Mouse (Mus musculus) hindbrain, embryonic 12.5 days (tissue): ENCODE results near the gene Map3k3. TPM values are rescaled to one million over a fixed set of nuclear protein-coding genes. Genes with fewer than 3 reads are reported as not detected.
"Not testable (repeated sequence)": the region's sequence is repeated elsewhere in the genome, so short reads cannot be mapped to it uniquely, and the experiment has no call there.

Experiments used
- ATAC-seq: fragments of 200-750 bp; cut with Nextera tagmentation; 2 replicates; pipeline ENCODE4 v1.8.0; 2017; ENCODE audit warnings: moderate TSS enrichment; ENCODE audit not compliant: low FRiP score
- H3K27ac ChIP-seq: fragments of 300-500 bp; sonication (generic); 2 replicates; pipeline ENCODE4 v1.5.1; 2016; ENCODE audit warnings: mild to moderate bottlenecking
- H3K27me3 ChIP-seq: fragments of 300-500 bp; sonication (generic); 2 replicates; pipeline ENCODE4 v1.6.1; 2016; ENCODE audit warnings: mild to moderate bottlenecking
- H3K36me3 ChIP-seq: fragments of 300-500 bp; sonication (generic); 2 replicates; pipeline ENCODE4 v1.6.1; 2016; ENCODE audit warnings: mild to moderate bottlenecking
- H3K4me1 ChIP-seq: fragments of 300-500 bp; sonication (generic); 2 replicates; pipeline ENCODE4 v1.6.1; 2016
- H3K4me2 ChIP-seq: fragments of 300-500 bp; sonication (generic); replicated peaks from 2 replicates; pipeline ENCODE4 v1.6.1; 2016; ENCODE audit warnings: mild to moderate bottlenecking
- H3K4me3 ChIP-seq: fragments of 300-500 bp; sonication (generic); 2 replicates; pipeline ENCODE4 v1.5.1; 2016; ENCODE audit warnings: mild to moderate bottlenecking
- H3K9ac ChIP-seq: fragments of 300-500 bp; sonication (generic); 2 replicates; pipeline ENCODE4 v1.6.1; 2016; ENCODE audit warnings: mild to moderate bottlenecking, moderate library complexity
- H3K9me3 ChIP-seq: fragments of 300-500 bp; sonication (generic); replicated peaks from 2 replicates; pipeline ENCODE4 v1.6.1; 2016; ENCODE audit warnings: mild to moderate bottlenecking
- WGBS: fragments of 180-500 bp; shearing (Covaris S2); methylation state at CpG from one replicate; pipeline ENCODE4 v1.1.7; 2016; 5-methylcytosine and 5-hydroxymethylcytosine counted together
- polyA plus RNA-seq: library from polyadenylated mRNA; unstranded; fragments of >200 nt; fragmentation: Nextera tagmentation; extraction: Ambion mirVana; gene quantifications from 2 replicates; pipeline ENCODE4 v1.2.1, GENCODE M21; 2016

Gene Map3k3
- polyA plus RNA-seq, 1 experiment from 2014 or later: 27.0 TPM

DNA sequence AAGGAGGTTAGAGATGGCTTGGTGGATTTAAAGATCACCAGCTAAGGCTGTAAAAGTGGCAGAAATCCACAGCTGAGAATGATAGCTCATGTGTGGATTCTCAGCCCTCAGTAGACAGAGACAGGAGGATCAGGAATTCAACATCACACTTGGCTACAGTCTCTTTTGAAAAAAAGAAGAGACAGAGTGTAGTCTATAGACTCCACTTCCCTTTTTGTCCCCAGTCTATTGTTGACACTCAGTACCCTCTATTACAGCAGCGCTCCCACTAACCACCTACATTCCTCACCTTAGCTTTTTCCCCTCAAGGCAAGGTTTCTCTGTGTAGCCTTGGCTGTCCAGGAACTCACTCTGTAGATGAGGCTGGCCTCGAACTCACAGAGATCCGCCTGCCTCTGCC lies 107.3 kb downstream of the Map3k3 start:
- no peaks in the 10 kb centered on the region for H3K9me3 ChIP-seq
- no peak overlapping the region for H3K4me3 ChIP-seq
- no peaks in the 10 kb centered on the region for H3K27me3 ChIP-seq
- ATAC-seq: no peak
- no peak overlapping the region for H3K27ac ChIP-seq
- H3K9ac ChIP-seq: no peak overlapping the region
- H3K4me2 ChIP-seq: no peak overlapping the region
- H3K4me1 ChIP-seq: peaks cover 8% of the 10 kb centered on the region; the same call in 1 of the 2 replicates
- H3K36me3 ChIP-seq: peaks cover 6% of the 10 kb centered on the region
- 94% methylated on average over 3 of the region's 3 CpGs for WGBS

DNA sequence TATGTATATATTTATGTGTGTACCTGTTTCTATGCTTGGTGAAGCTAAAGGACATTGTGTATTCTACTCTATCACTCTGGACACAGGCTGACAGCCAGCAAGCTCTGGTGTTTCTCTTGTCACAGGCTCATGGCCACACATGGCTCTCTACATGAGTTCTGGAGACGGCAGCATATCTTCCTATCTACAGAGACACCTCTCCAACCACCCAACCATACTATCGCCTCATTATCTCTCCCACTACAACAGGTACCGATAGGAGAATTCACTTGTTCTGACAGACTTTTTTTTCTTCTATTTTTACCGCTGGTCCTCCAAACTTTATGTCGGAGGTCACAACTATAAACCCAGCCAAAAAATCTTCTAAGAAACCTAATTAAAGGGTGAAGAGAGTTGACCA lies 107.8 kb downstream of the Map3k3 start:
- Histone ChIP-seq H3K4me2 (peak overlapping the region; percentile 58), H3K27me3 (no peaks in the 10 kb centered on the region), H3K36me3 (peaks cover 10% of the 10 kb centered on the region), H3K4me3 (peak overlapping the region; percentile 55; the same call in 1 of the 2 replicates), H3K9ac (no peak overlapping the region; the same call in 1 of the 2 replicates), H3K27ac (no peak overlapping the region), H3K9me3 (no peaks in the 10 kb centered on the region), H3K4me1 (peaks cover 8% of the 10 kb centered on the region; the same call in 1 of the 2 replicates)
- WGBS: 93% methylated on average over 5 of the region's 5 CpGs
- no peak for ATAC-seq

DNA sequence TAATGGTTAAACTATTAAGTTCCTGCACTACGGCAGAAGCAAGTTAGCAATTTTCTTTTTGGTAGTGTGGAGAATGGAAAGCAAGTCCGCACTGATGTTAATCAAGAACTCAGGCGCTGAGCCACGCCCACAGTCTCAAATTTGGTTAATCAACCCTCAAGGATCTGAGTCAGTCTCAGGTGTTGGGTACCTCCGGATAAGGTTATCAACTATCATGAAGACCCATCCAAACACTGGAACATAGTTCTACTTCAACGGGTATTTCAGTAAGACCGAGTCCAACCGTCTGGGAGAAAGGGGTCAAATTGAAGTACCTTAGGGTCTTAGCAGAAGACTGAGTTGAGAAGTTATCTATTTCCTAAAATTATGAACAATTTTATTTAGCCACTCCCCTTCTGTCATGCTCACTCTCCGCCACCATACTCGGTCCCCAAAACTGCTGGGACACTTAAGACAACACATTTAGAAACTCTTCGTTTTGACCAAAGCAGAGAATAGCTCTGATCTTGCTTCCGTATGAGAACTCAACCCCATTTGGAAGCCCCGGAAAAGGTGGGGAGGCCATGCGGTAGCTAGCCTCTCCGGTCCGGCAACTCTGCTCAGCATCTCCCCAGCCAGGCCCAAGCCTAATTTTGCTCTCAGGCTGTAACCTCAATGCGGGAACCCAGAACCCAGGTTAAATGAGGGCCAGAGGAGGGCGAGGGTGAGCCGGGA lies 108.4 kb downstream of the Map3k3 start:
- Histone ChIP-seq H3K4me2 (peak overlapping the region; percentile 58), H3K27me3 (no peaks in the 10 kb centered on the region), H3K4me3 (peak overlapping the region; percentile 55), H3K9ac (peak overlapping the region; percentile 78), H3K4me1 (peaks cover 8% of the 10 kb centered on the region; the same call in 1 of the 2 replicates), H3K27ac (peak overlapping the region; percentile 75), H3K9me3 (no peaks in the 10 kb centered on the region), H3K36me3 (peaks cover 16% of the 10 kb centered on the region)
- peak; percentile 2; the same call in 1 of the 2 replicates for ATAC-seq
- 15% methylated on average over 19 of the region's 19 CpGs for WGBS

DNA sequence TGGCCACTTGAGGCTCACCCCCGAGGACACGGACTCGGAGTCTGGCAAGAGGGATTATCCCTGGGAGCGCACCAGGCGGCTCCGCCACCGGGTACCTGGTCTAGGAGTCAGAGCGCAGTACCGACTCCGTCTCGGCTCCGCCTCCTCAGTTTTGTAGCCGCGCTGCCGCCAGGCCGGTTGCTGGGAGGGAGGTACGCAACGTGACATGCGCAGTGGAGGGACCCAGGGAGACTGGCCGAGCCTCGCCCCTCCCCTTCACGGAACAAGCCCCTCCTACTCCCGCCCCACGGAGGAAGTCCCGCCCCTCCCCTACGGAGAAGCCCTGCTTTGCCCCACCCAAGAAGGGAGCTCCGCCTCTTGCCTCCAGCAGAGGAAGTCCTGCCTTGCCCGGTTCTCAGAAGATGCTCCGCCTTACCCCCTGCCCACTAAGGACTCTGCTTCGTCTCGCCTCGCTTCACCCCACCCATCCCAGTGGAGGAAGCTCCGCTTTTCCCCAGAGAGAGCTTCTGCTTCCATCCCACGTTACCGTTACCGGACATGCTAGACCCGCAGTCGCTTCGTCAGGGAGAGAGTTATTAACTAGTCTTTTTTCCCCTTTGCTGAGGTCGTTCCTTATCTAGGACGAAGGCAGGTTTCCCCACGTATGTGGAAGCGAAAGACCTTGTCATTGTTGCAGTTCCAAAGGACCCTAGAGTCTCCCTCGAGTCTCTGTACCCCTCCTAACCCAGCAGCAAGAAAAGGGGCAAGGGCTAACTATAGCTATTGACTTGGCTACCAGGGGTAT lies 109.2 kb downstream of the Map3k3 start:
- peak; percentile 97 for ATAC-seq

DNA sequence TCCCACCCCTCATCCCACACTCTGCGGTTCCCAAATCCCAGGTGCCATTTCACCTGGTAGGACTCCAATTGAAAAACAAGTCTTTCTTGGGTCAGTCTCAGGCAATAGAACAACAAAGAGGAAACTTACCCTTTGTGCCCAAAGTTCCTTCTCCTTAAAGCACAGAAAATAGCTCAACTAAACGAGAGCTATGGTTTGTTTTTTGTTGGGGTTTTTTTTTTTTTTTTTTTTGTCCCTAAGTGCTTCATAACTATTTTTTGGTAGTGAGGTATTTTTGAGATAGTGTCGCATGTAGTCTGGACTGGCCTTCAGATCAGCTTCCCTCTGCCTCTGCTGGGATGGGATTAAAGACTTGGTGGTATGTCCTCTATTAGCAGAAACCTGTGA lies 109.7 kb downstream of the Map3k3 start:
- Histone ChIP-seq H3K27me3 (no peaks in the 10 kb centered on the region), H3K4me1 (peaks cover 8% of the 10 kb centered on the region; the same call in 1 of the 2 replicates), H3K4me2 (peak overlapping the region; percentile 58), H3K36me3 (peaks cover 21% of the 10 kb centered on the region), H3K9me3 (no peaks in the 10 kb centered on the region), H3K4me3 (peak overlapping the region; percentile 55), H3K9ac (peak overlapping the region; percentile 78), H3K27ac (peak overlapping the region; percentile 89)
- WGBS: 36% methylated on average over 3 of the region's 3 CpGs
- ATAC-seq: no peak

More for the DNA sequence above, 109.2 kb downstream of the Map3k3 start:
- Histone ChIP-seq H3K9me3 (no peaks in the 10 kb centered on the region), H3K36me3 (peaks cover 21% of the 10 kb centered on the region), H3K4me1 (peaks cover 8% of the 10 kb centered on the region; the same call in 1 of the 2 replicates), H3K27me3 (no peaks in the 10 kb centered on the region), H3K4me2 (peak overlapping the region; percentile 58), H3K4me3 (peak overlapping the region; percentile 55), H3K9ac (peak overlapping the region; percentile 78), H3K27ac (peak overlapping the region; percentile 89)
- 2% methylated on average over 41 of the region's 44 CpGs for WGBS

DNA sequence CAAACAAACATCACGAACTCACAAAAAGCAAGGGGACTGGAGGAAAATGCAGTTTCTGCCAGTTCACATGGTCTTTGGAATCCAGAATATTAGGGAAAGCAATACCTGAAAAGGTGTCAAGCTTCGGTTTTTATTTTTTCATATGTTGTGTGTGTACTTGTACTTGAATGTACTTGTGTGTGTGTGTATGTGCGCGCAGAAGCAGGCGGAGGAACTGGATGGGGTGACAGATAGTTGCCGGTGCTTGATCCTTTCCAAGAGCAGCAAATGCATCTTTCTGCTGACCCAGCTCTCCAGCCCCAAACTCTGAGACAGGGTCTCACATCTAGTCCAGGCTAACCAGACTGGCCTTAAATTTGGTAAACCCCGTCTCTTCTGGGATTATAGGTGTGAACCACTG lies 110.5 kb downstream of the Map3k3 start:
- no peak overlapping the region for H3K4me2 ChIP-seq
- peaks cover 21% of the 10 kb centered on the region for H3K36me3 ChIP-seq
- H3K27ac ChIP-seq: no peak overlapping the region
- no peak overlapping the region for H3K4me3 ChIP-seq
- H3K9me3 ChIP-seq: no peaks in the 10 kb centered on the region
- H3K9ac ChIP-seq: no peak overlapping the region
- peaks cover 8% of the 10 kb centered on the region; the same call in 1 of the 2 replicates for H3K4me1 ChIP-seq
- no peaks in the 10 kb centered on the region for H3K27me3 ChIP-seq
- no peak for ATAC-seq
- 91% methylated on average over 7 of the region's 7 CpGs for WGBS

DNA sequence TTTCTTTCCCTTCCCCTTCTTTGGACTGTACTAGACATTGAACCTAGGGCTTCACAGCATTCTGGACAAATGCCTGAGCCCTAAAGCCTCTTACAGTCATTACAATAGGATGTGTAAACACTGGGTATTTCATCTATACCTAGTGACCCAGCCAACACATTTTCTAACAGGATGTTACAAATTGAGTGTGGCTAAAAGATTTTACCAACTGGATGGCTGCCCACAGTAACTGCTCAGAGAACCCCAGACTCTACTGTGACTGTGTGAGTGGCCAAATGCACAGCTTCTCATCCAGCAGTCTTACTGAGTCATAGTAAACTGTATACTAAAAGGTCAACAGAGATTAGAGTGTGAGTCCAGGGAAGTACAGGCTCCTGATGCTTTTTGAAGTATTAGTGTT lies 110.9 kb downstream of the Map3k3 start:
- Histone ChIP-seq H3K36me3 (peaks cover 23% of the 10 kb centered on the region), H3K4me1 (peaks cover 8% of the 10 kb centered on the region; the same call in 1 of the 2 replicates), H3K4me3 (no peak overlapping the region), H3K4me2 (no peak overlapping the region), H3K27ac (no peak overlapping the region), H3K9ac (no peak overlapping the region), H3K9me3 (no peaks in the 10 kb centered on the region), H3K27me3 (no peaks in the 10 kb centered on the region)
- no peak for ATAC-seq

DNA sequence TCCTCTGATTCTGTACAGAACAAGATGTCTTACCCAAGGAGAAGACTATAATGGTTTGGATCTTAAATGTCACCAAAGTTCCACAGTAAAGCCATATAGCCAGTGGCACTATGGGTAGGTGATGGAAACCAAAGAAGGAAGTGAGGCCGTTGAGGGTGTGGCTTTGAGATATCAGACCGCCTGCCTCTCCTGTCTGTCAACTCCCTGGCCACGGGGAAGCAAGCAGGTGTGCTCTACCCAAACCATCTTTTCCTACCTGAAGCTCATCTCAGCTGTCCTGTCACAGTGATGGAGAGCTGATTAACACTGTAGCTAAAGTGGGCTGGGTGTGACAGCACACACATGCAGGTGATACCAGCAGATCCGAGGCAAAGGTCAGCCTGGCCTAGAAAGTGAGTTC lies 113.9 kb downstream of the Map3k3 start:
- H3K9me3 ChIP-seq: no peaks in the 10 kb centered on the region
- no peak overlapping the region for H3K4me2 ChIP-seq
- 87% methylated on average over 4 of the region's 4 CpGs for WGBS
- H3K4me1 ChIP-seq: no peaks in the 10 kb centered on the region
- ATAC-seq: no peak
- no peaks in the 10 kb centered on the region for H3K27me3 ChIP-seq
- H3K9ac ChIP-seq: no peak overlapping the region
- H3K4me3 ChIP-seq: no peak overlapping the region
- no peak overlapping the region for H3K27ac ChIP-seq
- peaks cover 47% of the 10 kb centered on the region for H3K36me3 ChIP-seq

DNA sequence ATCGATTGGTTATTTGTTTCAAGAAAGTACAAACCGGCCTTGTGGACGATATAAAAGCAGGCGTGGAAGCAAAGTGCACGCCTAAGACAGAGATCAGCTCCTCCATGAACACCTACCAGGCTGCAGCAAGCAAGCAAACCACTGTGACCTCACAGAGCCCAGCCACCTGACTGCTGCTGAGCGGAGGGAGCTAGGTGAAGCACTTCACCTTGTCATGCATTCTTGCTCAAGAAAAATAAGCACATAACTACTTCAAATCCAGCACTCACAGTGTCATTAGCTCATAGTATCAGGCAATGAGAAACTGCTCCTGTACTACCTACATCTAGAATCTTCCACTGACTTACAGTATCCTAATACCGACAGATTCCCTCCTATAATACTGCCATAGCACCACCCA lies 115.6 kb downstream of the Map3k3 start:
- H3K27ac ChIP-seq, H3K4me3 ChIP-seq, ATAC-seq, H3K4me2 ChIP-seq, H3K9me3 ChIP-seq, H3K27me3 ChIP-seq, H3K9ac ChIP-seq, H3K4me1 ChIP-seq: not testable (repeated sequence)
- H3K36me3 ChIP-seq: peaks cover 61% of the 10 kb centered on the region
- WGBS: 97% methylated on average over 7 of the region's 7 CpGs

DNA sequence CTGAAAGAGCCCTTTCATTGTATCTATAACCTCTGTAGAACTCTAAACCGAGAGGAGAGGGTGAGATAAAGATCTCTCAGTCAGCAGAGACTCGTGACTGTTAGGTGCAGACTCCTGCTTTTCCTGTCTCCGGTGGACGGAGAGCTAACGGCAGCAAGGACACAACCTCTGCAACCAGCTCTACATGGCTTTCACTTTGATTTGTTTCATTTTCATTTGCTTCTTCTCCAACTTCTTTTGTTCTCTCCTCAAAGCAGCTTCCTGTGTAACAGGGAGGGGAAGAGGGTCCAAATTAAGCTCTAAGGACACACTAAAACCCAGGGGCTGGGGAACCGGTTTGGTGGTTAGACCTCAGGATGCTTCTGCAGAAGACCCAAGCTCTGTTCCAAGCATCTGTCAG lies 116.3 kb downstream of the Map3k3 start:
- Histone ChIP-seq H3K36me3 (peaks cover 66% of the 10 kb centered on the region), H3K4me2 (no peak overlapping the region), H3K27ac (no peak overlapping the region), H3K27me3 (no peaks in the 10 kb centered on the region), H3K4me1 (no peaks in the 10 kb centered on the region), H3K4me3 (no peak overlapping the region), H3K9me3 (no peaks in the 10 kb centered on the region), H3K9ac (no peak overlapping the region)
- no peak for ATAC-seq
- WGBS: 86% methylated on average over 6 of the region's 6 CpGs

DNA sequence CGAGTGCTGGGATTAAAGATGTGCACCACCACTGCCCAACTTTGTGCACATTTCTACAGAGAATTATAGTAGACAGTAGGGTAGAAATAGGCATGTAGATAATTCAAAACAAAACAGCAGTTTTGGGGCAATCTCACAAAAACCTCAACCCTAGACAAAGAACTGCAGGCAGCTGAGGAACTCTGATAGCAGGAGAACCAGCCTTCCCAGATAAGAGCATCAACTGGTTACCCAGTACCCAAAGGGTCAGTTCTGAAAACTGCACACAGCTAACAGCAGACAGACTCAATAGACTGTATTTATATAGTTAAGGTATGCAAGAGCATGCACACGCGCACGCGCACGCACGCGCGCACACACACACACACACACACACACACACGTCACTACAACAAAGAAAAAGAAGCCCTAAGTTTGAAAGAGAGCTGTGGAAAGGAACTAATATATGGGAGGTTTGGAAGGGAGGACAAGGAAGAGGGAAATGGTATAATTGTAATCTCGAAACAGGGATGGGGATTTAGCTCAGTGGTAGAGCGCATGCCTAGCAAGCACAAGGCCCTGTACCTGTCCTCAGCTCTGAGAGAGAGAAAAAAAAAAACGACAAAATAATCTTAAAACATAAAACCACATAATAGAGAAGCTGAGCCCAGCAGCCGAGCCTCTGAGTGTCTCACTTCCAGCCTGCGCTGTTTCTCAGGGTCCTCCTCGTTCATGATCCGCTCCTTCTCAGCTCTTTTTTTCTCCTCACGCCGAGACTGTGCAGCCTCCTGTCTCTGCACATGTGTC lies 117.1 kb downstream of the Map3k3 start:
- peaks cover 63% of the 10 kb centered on the region for H3K36me3 ChIP-seq
- no peaks in the 10 kb centered on the region for H3K27me3 ChIP-seq
- H3K9me3 ChIP-seq: no peaks in the 10 kb centered on the region
- no peak overlapping the region for H3K4me2 ChIP-seq
- H3K4me3 ChIP-seq: no peak overlapping the region
- no peaks in the 10 kb centered on the region for H3K4me1 ChIP-seq
- no peak overlapping the region for H3K9ac ChIP-seq
- 93% methylated on average over 19 of the region's 19 CpGs for whole genome bisulfite sequencing
- H3K27ac ChIP-seq: no peak overlapping the region
- ATAC-seq: no peak

DNA sequence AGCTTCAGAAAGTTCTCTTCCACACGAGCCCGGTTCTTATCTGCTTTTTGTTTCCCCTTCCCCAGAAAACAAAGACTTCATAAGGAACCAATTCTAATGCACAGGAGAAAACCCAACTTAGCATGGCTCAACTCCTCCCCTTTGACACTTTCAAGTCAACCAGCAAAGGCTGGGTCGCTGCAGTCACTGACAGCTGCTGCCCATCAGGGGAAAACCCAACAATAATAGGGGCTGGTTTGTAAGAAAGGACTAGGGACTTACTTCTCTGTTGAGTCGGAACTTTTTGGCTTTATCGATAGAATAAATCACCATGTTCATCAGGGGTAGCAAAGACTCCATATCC lies 117.7 kb downstream of the Map3k3 start, which contains the start of gene Strada:
Strada (minus strand) TSS at position 46 of the 343 bp plus-strand sequence.
- Histone ChIP-seq H3K27me3 (no peaks in the 10 kb centered on the region), H3K9ac (no peak within 1 kb of the TSS), H3K4me1 (no peaks in the 10 kb centered on the region), H3K4me3 (no peak within 1 kb of the TSS), H3K4me2 (no peak within 1 kb of the TSS), H3K36me3 (peaks cover 64% of the 10 kb centered on the region), H3K27ac (no peak within 1 kb of the TSS), H3K9me3 (no peaks in the 10 kb centered on the region)
- ATAC-seq: no peak
- WGBS: 78% methylated on average over 5 of the region's 5 CpGs
